Mouse (Mus musculus): ENCODE measurements around the gene Gpank1. TPM values are rescaled to one million over a fixed set of nuclear protein-coding genes. Genes with fewer than 3 reads are reported as not detected.

Gpank1 gene
- total and polyA plus RNA-seq, 2 experiments from 2014 or later: 17.0 to 20.2 TPM

- WGBS: 98% methylated on average over 3 of the region's 3 CpGs
- Histone ChIP-seq H3K27ac (ENCODE audit: low read depth, low read length) (no peak overlapping the region), H3K4me3 (ENCODE audit: low read depth, low read length) (no peak overlapping the region), H3K4me1 (ENCODE audit: insufficient read depth, low read length) (no peaks in the 10 kb centered on the region), H3K36me3 (ENCODE audit: insufficient read depth, low read length) (peaks cover 57% of the 10 kb centered on the region), H3K9ac (replicated peaks; ENCODE audit: low read length, poor library complexity, severe bottlenecking) (no peak overlapping the region), H3K4me2 (ENCODE audit: low read depth, low read length, poor library complexity, severe bottlenecking) (no peak overlapping the region), H3K9me3 (ENCODE audit: low read length) (no peaks in the 10 kb centered on the region), H3K27me3 (ENCODE audit: insufficient read depth, low read length) (no peaks in the 10 kb centered on the region)
- no peak for ATAC-seq (ENCODE audit: low FRiP score)
- DNase-seq (ENCODE audit: low spot score): no peak
- no peak for TF ChIP-seq CTCF (IDR thresholded peaks at IDR 0.05)
Measured at GRCm38 (mm10) chr17:35139269-35139668, 18.0 kb downstream of the Gpank1 start.

- no peak for DNase-seq (ENCODE audit: low spot score)
- H3K27me3 ChIP-seq (ENCODE audit: insufficient read depth, low read length): no peaks in the 10 kb centered on the region
- H3K9me3 ChIP-seq (ENCODE audit: low read length): no peaks in the 10 kb centered on the region
- no peak for TF ChIP-seq CTCF (IDR thresholded peaks at IDR 0.05)
- no peak overlapping the region for H3K9ac ChIP-seq (replicated peaks; ENCODE audit: low read length, poor library complexity, severe bottlenecking)
- H3K4me2 ChIP-seq (ENCODE audit: low read depth, low read length, poor library complexity, severe bottlenecking): no peak overlapping the region
- H3K4me3 ChIP-seq (ENCODE audit: low read depth, low read length): no peak overlapping the region
- H3K36me3 ChIP-seq (ENCODE audit: insufficient read depth, low read length): peaks cover 70% of the 10 kb centered on the region
- no peak for ATAC-seq (ENCODE audit: low FRiP score)
- H3K4me1 ChIP-seq (ENCODE audit: insufficient read depth, low read length): no peaks in the 10 kb centered on the region
- WGBS: 83% methylated on average over 16 of the region's 16 CpGs
- H3K27ac ChIP-seq (ENCODE audit: low read depth, low read length): no peak overlapping the region
Measured at GRCm38 (mm10) chr17:35140490-35140996, 19.3 kb downstream of the Gpank1 start.

GRCm38 (mm10) chr17:35141971-35142370 is 20.7 kb downstream of the Gpank1 start:
- H3K36me3 ChIP-seq (ENCODE audit: insufficient read depth, low read length): peaks cover 84% of the 10 kb centered on the region
- 84% methylated on average over 6 of the region's 6 CpGs for WGBS

GRCm38 (mm10) chr17:35146139-35146538 is 24.9 kb downstream of the Gpank1 start:
- no peaks in the 10 kb centered on the region for H3K27me3 ChIP-seq (ENCODE audit: insufficient read depth, low read length)
- peaks cover 83% of the 10 kb centered on the region for H3K36me3 ChIP-seq (ENCODE audit: insufficient read depth, low read length)
- no peak overlapping the region for H3K27ac ChIP-seq (ENCODE audit: low read depth, low read length)
- no peaks in the 10 kb centered on the region for H3K4me1 ChIP-seq (ENCODE audit: insufficient read depth, low read length)
- 87% methylated on average over 5 of the region's 5 CpGs for WGBS
- H3K4me3 ChIP-seq (ENCODE audit: low read depth, low read length): no peak overlapping the region
- no peak overlapping the region for H3K4me2 ChIP-seq (ENCODE audit: low read depth, low read length, poor library complexity, severe bottlenecking)
- no peak for TF ChIP-seq CTCF (IDR thresholded peaks at IDR 0.05)
- H3K9ac ChIP-seq (replicated peaks; ENCODE audit: low read length, poor library complexity, severe bottlenecking): no peak overlapping the region; the same call in 1 of the 2 replicates
- ATAC-seq (ENCODE audit: low FRiP score): no peak
- no peak for DNase-seq (ENCODE audit: low spot score)
- H3K9me3 ChIP-seq (ENCODE audit: low read length): no peaks in the 10 kb centered on the region

More at GRCm38 (mm10) chr17:35141971-35142370, 20.7 kb downstream of the Gpank1 start:
- Histone ChIP-seq H3K9ac (replicated peaks; ENCODE audit: low read length, poor library complexity, severe bottlenecking) (no peak overlapping the region), H3K27me3 (ENCODE audit: insufficient read depth, low read length) (no peaks in the 10 kb centered on the region), H3K27ac (ENCODE audit: low read depth, low read length) (no peak overlapping the region), H3K4me3 (ENCODE audit: low read depth, low read length) (no peak overlapping the region), H3K4me2 (ENCODE audit: low read depth, low read length, poor library complexity, severe bottlenecking) (no peak overlapping the region), H3K4me1 (ENCODE audit: insufficient read depth, low read length) (no peaks in the 10 kb centered on the region), H3K9me3 (ENCODE audit: low read length) (no peaks in the 10 kb centered on the region)
- ATAC-seq (ENCODE audit: low FRiP score) (no peak), DNase-seq (ENCODE audit: low spot score) (no peak)
- no peak for TF ChIP-seq CTCF (IDR thresholded peaks at IDR 0.05)

- DNase-seq (ENCODE audit: low spot score) (no peak), ATAC-seq (ENCODE audit: low FRiP score) (no peak)
- no peaks in the 10 kb centered on the region for H3K27me3 ChIP-seq (ENCODE audit: insufficient read depth, low read length)
- no peak overlapping the region for H3K9ac ChIP-seq (replicated peaks; ENCODE audit: low read length, poor library complexity, severe bottlenecking)
- peaks cover 81% of the 10 kb centered on the region for H3K36me3 ChIP-seq (ENCODE audit: insufficient read depth, low read length)
- no peak overlapping the region for H3K4me2 ChIP-seq (ENCODE audit: low read depth, low read length, poor library complexity, severe bottlenecking)
- no peak for TF ChIP-seq CTCF (IDR thresholded peaks at IDR 0.05)
- no peak overlapping the region for H3K27ac ChIP-seq (ENCODE audit: low read depth, low read length)
- H3K4me1 ChIP-seq (ENCODE audit: insufficient read depth, low read length): no peaks in the 10 kb centered on the region
- no peaks in the 10 kb centered on the region for H3K9me3 ChIP-seq (ENCODE audit: low read length)
- 56% methylated on average over 3 of the region's 3 CpGs for WGBS
- no peak overlapping the region for H3K4me3 ChIP-seq (ENCODE audit: low read depth, low read length)
Measured at GRCm38 (mm10) chr17:35147348-35147747, 26.1 kb downstream of the Gpank1 start.

GRCm38 (mm10) chr17:35147922-35148639 is 26.8 kb downstream of the Gpank1 start:
- no peak for TF ChIP-seq CTCF (IDR thresholded peaks at IDR 0.05)
- Histone ChIP-seq H3K9me3 (ENCODE audit: low read length) (no peaks in the 10 kb centered on the region), H3K4me1 (ENCODE audit: insufficient read depth, low read length) (no peaks in the 10 kb centered on the region), H3K36me3 (ENCODE audit: insufficient read depth, low read length) (peaks cover 81% of the 10 kb centered on the region), H3K4me3 (ENCODE audit: low read depth, low read length) (no peak overlapping the region), H3K9ac (replicated peaks; ENCODE audit: low read length, poor library complexity, severe bottlenecking) (no peak overlapping the region), H3K4me2 (ENCODE audit: low read depth, low read length, poor library complexity, severe bottlenecking) (no peak overlapping the region), H3K27ac (ENCODE audit: low read depth, low read length) (no peak overlapping the region; the same call in 1 of the 2 replicates), H3K27me3 (ENCODE audit: insufficient read depth, low read length) (no peaks in the 10 kb centered on the region)
- WGBS: 61% methylated on average over 5 of the region's 5 CpGs
- DNase-seq (ENCODE audit: low spot score) (no peak), ATAC-seq (ENCODE audit: low FRiP score) (no peak)
